Mouse (Mus musculus) heart, adult 2 months (tissue): ENCODE results near the gene Sfxn1.

Experiments
- CTCF ChIP-seq: fragments of 200-600 bp; IDR thresholded peaks from 2 replicates; pipeline ENCODE4 v1.8.1; 2022; ENCODE audit warnings: antibody characterized with exemption, mild to moderate bottlenecking, moderate library complexity
- POLR2A ChIP-seq: fragments of 200-500 bp; IDR thresholded peaks from 2 replicates; pipeline ENCODE4 v1.6.1; 2011; ENCODE audit warnings: mild to moderate bottlenecking, low read depth, low read length, control low read depth; ENCODE audit not compliant: insufficient read depth

- no peak for TF ChIP-seq CTCF
- no peak for TF ChIP-seq POLR2A
Observed at GRCm38 (mm10) chr13:54027079-54027478, 44.6 kb upstream of the Sfxn1 start.
